Mouse (Mus musculus) stomach, embryonic 15.5 days (tissue): Measurements from ENCODE around the gene Trabd2b. TPM values are rescaled to one million over a fixed set of nuclear protein-coding genes. Genes with fewer than 3 reads are reported as not detected.

Experiments used
- ATAC-seq: fragments of 200-750 bp; cut with Nextera tagmentation; 2 replicates; pipeline ENCODE4 v1.8.0; 2017; ENCODE audit warnings: low read depth, moderate number of reproducible peaks, moderate TSS enrichment; ENCODE audit not compliant: insufficient read depth, low FRiP score
- H3K27ac ChIP-seq: fragments of 300-500 bp; sonication (generic); 2 replicates; pipeline ENCODE4 v1.5.1; 2015; ENCODE audit warnings: mild to moderate bottlenecking, inconsistent platforms
- H3K27me3 ChIP-seq: fragments of 300-500 bp; sonication (generic); replicated peaks from 2 replicates; pipeline ENCODE4 v1.6.1; 2015; ENCODE audit warnings: inconsistent platforms
- H3K36me3 ChIP-seq: fragments of 300-500 bp; sonication (generic); 2 replicates; pipeline ENCODE4 v1.6.1; 2015; ENCODE audit warnings: inconsistent platforms
- H3K4me1 ChIP-seq: fragments of 300-500 bp; sonication (generic); 2 replicates; pipeline ENCODE4 v1.6.1; 2015; ENCODE audit warnings: inconsistent platforms
- H3K4me2 ChIP-seq: fragments of 300-500 bp; sonication (generic); 2 replicates; pipeline ENCODE4 v1.6.1; 2015; ENCODE audit warnings: mild to moderate bottlenecking, inconsistent platforms
- H3K4me3 ChIP-seq: fragments of 300-500 bp; sonication (generic); replicated peaks from 2 replicates; pipeline ENCODE4 v1.5.1; 2015; ENCODE audit warnings: inconsistent platforms
- H3K9ac ChIP-seq: fragments of 300-500 bp; sonication (generic); 2 replicates; pipeline ENCODE4 v1.6.1; 2015; ENCODE audit warnings: inconsistent platforms
- H3K9me3 ChIP-seq: fragments of 300-500 bp; sonication (generic); 2 replicates; pipeline ENCODE4 v1.6.1; 2016; ENCODE audit warnings: inconsistent platforms
- WGBS: fragments of 180-500 bp; shearing (Covaris S2); methylation state at CpG from one replicate; pipeline ENCODE4 v1.1.7; 2015; 5-methylcytosine and 5-hydroxymethylcytosine counted together
- polyA plus RNA-seq: library from polyadenylated mRNA; unstranded; fragments of >200 nt; fragmentation: Nextera tagmentation; extraction: Ambion mirVana; gene quantifications from 2 replicates; pipeline ENCODE4 v1.2.1, GENCODE M21; 2015

The Trabd2b gene
- polyA plus RNA-seq, 1 experiment from 2014 or later: 0.86 TPM

DNA sequence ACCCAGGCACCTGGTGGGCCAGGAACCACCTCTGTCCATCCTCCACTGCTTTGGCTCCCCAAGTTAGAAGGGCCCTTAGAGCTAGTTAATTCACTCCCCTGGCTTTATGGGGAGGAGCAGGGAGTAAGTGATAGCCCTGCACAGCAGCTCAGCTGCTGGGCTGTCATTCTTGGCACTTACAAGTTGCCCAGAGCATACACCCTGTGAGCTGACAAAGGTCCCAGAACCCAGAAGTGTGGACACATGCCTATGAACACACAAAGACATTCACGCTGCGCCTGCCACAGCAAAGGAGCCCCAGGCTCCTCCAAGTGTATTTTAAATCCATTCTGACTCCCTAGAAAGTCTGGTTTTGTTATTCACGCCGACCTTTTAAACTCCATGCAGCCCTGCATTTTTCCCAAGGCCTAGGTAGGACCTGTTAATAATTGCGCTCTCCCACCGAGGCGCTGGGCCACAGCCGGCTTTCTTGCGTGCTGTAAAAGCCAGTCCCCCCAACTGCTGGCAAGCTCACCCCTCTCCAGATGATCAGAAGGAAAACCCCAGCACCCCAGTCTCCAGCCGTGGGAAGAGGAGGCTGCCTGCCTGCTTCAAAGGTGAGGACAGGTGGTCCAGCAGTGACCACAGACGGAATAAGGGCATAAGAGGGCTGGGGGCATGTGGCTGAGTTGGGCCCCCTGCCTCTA is 144.1 kb downstream of the Trabd2b start:
- H3K27me3 ChIP-seq: no peaks in the 10 kb centered on the region
- H3K4me2 ChIP-seq: no peak overlapping the region
- no peaks in the 10 kb centered on the region for H3K4me1 ChIP-seq
- no peaks in the 10 kb centered on the region for H3K9me3 ChIP-seq
- no peak overlapping the region for H3K4me3 ChIP-seq
- WGBS: 45% methylated on average over 11 of the region's 11 CpGs
- no peak for ATAC-seq
- H3K36me3 ChIP-seq: no peaks in the 10 kb centered on the region
- no peak overlapping the region for H3K27ac ChIP-seq
- no peak overlapping the region for H3K9ac ChIP-seq

DNA sequence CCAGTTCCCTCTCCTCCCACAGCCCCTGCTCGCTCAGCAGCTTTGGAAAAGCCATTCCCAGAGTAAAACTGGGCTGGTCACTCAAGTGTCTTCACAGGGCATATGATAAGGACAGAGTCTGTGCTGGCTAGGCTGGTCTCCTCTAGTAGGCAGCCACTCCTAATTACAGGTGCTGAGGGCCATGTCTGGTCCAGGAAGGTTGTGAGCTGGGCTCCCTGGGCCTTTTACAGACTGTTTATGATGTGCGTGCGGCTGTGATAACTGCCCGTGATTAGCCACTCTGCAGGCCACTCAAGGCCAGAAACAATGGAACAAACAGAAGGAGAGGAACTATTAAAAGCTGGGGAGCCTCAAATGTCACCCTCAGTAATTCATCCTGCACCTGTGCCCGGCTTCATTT is 150.4 kb downstream of the Trabd2b start:
- H3K4me1 ChIP-seq: peaks cover 6% of the 10 kb centered on the region; the same call in 1 of the 2 replicates
- H3K27me3 ChIP-seq: no peaks in the 10 kb centered on the region
- H3K27ac ChIP-seq: no peak overlapping the region
- ATAC-seq: no peak
- H3K9me3 ChIP-seq: no peaks in the 10 kb centered on the region
- 75% methylated on average over 5 of the region's 5 CpGs for WGBS
- H3K36me3 ChIP-seq: no peaks in the 10 kb centered on the region
- H3K4me2 ChIP-seq: no peak overlapping the region
- no peak overlapping the region for H3K9ac ChIP-seq
- no peak overlapping the region for H3K4me3 ChIP-seq

DNA sequence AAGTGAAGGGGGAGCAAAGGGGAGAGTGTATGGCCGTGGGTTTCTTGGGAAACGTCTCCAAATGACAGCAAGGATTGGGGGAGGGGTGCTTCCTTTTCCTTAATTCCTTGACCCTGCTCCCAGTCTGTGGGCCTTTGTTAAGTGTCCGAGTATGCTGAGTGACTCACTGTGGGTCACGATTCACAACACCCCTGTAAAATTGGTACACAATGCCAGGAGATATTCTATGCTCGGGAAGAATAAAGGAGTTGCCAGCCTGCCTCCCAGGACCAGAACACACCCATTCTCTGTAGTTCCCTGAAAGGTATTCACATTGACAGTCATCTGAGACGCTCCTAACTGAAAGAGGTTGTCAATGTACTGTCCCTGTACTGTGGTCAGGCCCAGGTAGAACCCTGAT is 151.2 kb downstream of the Trabd2b start:
- Histone ChIP-seq H3K9ac (no peak overlapping the region), H3K4me3 (no peak overlapping the region), H3K4me1 (peaks cover 6% of the 10 kb centered on the region; the same call in 1 of the 2 replicates), H3K4me2 (no peak overlapping the region), H3K27ac (no peak overlapping the region), H3K27me3 (no peaks in the 10 kb centered on the region), H3K9me3 (no peaks in the 10 kb centered on the region), H3K36me3 (no peaks in the 10 kb centered on the region)
- ATAC-seq: no peak
- 54% methylated on average over 6 of the region's 6 CpGs for whole genome bisulfite sequencing

DNA sequence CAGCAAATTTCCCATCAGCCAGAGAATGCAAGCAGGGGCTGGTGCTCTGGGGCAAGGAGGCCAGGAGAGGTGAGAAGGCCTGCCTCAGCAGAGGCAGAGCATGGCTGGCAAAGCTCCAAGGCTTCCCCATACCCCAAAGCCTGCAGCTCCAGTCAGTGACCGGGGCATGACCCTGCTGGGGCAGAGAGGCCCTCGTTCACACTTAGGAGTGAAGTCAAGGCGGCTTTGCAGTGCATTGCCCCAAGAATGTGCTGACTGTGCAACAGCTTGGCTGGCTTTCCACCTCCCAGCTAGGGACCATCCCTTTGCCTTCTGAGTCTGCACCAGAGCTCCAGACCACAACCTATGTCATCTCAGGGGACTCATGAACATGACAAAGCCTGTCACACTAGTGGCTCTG is 152.0 kb downstream of the Trabd2b start:
- Histone ChIP-seq H3K4me2 (no peak overlapping the region), H3K4me1 (peaks cover 6% of the 10 kb centered on the region; the same call in 1 of the 2 replicates), H3K27me3 (no peaks in the 10 kb centered on the region), H3K9ac (no peak overlapping the region), H3K9me3 (no peaks in the 10 kb centered on the region), H3K27ac (no peak overlapping the region), H3K36me3 (no peaks in the 10 kb centered on the region), H3K4me3 (no peak overlapping the region)
- no peak; the same call in 1 of the 2 replicates for ATAC-seq
- WGBS: 41% methylated on average over 3 of the region's 3 CpGs

DNA sequence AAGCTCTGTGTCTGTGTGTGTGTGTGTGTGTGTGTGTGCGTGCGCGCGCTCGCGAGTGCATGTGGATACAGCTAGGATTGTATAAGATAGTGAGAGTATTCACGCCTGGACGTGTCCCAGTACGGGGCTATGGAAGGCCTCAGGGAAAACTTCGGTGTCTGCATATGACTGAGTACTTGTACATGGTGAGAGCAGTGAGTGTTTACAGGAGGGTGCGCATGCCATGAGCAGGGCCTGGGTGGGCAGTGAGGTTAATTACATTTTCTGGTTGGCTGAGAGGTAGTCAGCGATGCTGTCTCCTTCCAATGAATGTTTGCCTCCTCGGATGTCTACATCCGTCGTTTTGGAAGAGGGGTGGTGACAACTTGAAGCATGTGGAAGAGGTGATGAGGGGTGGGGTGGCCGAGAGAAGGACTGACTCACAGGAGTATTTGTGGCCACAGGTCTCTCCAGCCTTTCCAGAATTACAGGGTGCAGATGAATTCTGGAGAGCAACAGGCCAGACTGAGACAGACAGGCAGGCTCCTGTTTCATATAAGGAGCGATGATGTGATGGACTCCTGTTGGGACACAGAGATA is 154.2 kb downstream of the Trabd2b start:
- Histone ChIP-seq H3K4me3 (no peak overlapping the region), H3K27me3 (no peaks in the 10 kb centered on the region), H3K4me2 (no peak overlapping the region), H3K9me3 (no peaks in the 10 kb centered on the region), H3K4me1 (peaks cover 6% of the 10 kb centered on the region; the same call in 1 of the 2 replicates), H3K36me3 (no peaks in the 10 kb centered on the region), H3K9ac (no peak overlapping the region), H3K27ac (no peak overlapping the region)
- no peak for ATAC-seq
- 67% methylated on average over 17 of the region's 17 CpGs for WGBS

DNA sequence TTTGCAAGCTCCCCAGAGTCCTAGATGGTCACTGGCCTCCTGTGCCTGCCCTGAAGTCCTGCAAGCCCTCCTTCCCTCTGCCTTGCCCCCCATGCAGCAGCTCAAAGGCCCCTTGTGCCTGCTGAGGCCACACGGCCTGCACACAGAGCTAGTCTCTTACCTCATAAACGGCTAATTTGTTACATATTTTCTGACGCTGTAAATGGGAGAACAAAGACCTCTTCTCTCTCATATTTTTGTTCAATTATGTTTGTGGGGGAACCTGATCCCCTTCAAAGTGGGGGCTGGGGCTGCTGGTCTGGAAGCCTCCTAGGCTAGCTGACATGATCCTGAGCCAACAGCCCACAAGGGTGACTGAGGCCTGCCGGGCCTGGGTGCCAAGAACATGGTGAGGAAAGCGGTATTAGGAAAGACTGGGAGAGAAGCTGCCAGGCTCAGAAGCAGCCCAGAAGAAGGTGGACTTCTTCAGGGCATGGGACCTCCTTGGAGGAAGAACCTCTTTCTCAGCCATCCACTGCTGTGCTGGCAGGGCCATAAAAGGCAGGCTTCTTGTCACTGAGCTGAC is 157.7 kb downstream of the Trabd2b start:
- no peak for ATAC-seq
- no peaks in the 10 kb centered on the region for H3K36me3 ChIP-seq
- H3K4me1 ChIP-seq: no peaks in the 10 kb centered on the region
- H3K27ac ChIP-seq: no peak overlapping the region
- WGBS: 64% methylated on average over 5 of the region's 5 CpGs
- no peak overlapping the region for H3K4me2 ChIP-seq
- H3K9me3 ChIP-seq: no peaks in the 10 kb centered on the region
- no peak overlapping the region for H3K4me3 ChIP-seq
- H3K27me3 ChIP-seq: no peaks in the 10 kb centered on the region
- no peak overlapping the region for H3K9ac ChIP-seq

DNA sequence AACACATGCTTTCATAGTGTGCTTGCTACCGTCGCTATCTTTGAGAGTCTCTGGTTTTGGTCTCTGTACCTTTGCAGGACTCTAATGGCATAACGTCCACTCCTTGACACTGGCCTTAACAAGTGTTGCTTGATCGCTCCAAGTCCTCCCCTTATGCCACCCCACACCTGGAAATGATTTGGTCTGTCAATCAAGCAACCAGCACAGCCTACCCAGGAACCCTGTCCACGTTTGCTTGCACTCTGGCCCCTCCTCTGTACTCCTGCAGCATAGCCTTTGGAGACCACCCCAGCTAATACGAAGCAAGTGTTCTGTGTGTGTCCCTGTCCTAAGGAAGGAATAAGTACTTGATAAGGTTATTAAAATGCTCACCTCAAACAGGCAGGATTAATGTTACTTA is 161.1 kb downstream of the Trabd2b start:
- 70% methylated on average over 6 of the region's 6 CpGs for WGBS
- Histone ChIP-seq H3K27ac (no peak overlapping the region), H3K27me3 (no peaks in the 10 kb centered on the region), H3K9me3 (no peaks in the 10 kb centered on the region), H3K4me2 (no peak overlapping the region), H3K9ac (no peak overlapping the region), H3K4me1 (no peaks in the 10 kb centered on the region), H3K36me3 (no peaks in the 10 kb centered on the region), H3K4me3 (no peak overlapping the region)
- no peak for ATAC-seq

DNA sequence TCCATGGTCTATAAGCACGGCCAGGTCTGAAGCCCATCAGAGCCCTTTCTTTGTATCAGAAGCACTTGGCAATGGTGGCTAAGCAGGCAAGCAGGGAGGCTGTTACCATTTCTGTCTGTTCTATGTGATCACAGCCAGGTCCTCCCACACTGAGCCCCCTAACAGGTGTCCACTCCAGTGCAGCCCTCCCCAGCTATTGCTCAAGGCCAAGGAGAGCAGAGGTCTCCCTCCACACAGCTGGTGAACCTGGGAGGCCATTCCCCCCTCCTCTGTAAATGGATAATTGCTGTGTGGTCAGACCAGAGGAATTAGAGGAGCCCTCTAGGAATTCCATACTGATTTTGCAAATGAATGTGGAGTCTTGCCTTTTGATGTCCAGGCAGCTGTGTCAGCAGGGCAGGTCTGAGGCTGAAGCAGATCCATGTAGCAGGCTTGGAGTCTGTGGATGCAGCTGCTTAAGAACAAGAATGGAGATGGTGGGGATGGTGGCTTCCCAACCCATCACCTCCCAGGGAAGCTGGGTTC is 161.6 kb downstream of the Trabd2b start:
- Histone ChIP-seq H3K27me3 (no peaks in the 10 kb centered on the region), H3K27ac (no peak overlapping the region), H3K4me2 (no peak overlapping the region), H3K9ac (no peak overlapping the region), H3K4me1 (no peaks in the 10 kb centered on the region), H3K36me3 (no peaks in the 10 kb centered on the region), H3K9me3 (no peaks in the 10 kb centered on the region), H3K4me3 (no peak overlapping the region)
- 57% methylated on average over 1 of the region's 1 CpGs for WGBS
- no peak for ATAC-seq

DNA sequence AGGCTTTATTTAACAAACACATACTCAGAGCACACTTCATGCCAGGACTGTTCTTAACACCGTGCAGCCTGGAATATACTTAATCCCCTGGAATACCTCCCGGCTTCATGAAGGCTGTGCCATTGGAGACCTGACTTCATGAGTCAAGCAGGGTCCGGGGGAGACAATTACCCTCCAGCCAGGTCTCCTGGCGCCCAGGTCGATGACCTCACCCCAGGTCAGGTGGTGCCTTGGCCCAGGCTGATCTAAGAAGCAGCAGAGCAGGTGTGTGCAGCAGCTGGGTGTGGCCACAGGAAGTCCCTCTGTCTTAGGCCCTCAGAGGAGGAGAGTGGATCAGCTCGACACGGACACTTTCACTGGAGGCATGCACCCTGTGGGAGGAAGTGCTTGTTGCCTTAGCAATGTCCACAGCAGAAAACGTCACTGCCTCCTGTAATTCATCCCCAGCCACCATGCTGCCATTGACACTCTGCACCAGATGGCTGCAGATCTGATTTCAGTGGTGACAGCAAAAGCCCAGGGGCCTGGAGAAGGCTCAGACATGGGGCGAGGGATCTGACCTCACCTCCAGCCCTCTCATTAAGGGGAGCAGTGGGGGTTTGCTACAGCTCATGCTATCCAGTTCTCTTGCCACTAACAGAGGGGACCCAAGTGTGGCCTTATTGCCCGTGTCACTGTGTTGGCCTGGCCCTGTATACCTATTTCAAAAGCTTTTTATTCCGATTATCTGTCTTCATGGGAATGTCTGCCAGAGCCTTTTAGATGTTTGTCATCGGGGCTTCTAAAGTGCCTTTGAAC is 171.8 kb downstream of the Trabd2b start:
- 43% methylated on average over 12 of the region's 12 CpGs for whole genome bisulfite sequencing
- Histone ChIP-seq H3K9ac (no peak overlapping the region), H3K27me3 (no peaks in the 10 kb centered on the region), H3K4me3 (no peak overlapping the region), H3K4me1 (0 out of 2 replicates have a peak, but pooled peaks cover 6% of the 10 kb centered on the region), H3K4me2 (no peak overlapping the region), H3K36me3 (no peaks in the 10 kb centered on the region), H3K9me3 (no peaks in the 10 kb centered on the region), H3K27ac (no peak overlapping the region)
- no peak; the same call in 1 of the 2 replicates for ATAC-seq

DNA sequence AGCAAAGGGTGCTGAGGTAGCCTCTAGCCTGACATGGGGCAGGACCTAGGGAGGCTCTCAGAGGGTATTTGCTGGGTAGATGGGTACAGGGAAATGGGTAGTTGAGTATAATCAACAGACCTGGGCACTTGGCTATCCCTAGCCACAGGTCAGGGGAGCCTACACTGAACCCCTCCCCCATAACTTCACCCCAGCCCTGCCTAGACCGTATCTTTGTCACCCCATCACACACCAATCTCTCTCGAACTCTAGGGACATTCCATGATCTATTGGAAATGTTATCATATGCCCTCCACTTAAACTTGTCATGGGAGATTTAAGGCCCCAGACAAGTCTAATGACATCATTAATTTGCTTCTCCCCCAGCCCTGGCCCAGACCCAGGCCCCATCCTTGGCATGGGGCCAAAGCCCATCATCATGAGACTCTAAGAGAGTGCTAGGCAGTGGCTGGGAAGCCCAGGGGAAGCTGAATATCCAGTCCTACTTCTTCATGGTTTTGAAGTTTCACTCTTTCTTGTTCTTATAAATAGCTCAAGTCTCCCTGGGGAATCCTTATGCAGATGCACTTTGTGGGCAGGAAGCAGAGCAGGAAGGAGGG is 177.1 kb downstream of the Trabd2b start:
- Histone ChIP-seq H3K36me3 (no peaks in the 10 kb centered on the region), H3K4me3 (no peak overlapping the region), H3K4me2 (no peak overlapping the region), H3K9ac (no peak overlapping the region), H3K4me1 (no peaks in the 10 kb centered on the region), H3K27ac (no peak overlapping the region), H3K27me3 (no peaks in the 10 kb centered on the region), H3K9me3 (no peaks in the 10 kb centered on the region)
- WGBS: 52% methylated on average over 2 of the region's 2 CpGs
- ATAC-seq: no peak

DNA sequence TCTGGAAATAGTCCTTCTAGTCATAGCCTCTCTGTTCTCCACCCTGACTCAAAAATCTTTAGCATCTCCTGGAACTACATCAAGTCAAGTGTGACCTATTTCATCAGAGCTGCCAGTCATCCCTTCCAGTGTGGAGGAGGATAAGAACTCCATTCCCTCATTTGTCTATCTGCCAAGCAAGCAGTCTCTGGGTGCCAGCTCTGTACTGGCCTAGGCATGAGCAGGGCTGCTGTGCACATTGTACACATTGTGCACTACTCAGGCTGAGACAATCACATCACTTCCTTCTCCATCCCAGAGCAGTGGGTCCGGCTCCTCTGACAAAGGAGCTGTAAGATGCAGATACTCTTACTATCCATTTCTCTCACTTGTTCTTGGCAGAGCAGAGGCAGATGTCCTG is 178.2 kb downstream of the Trabd2b start:
- no peaks in the 10 kb centered on the region for H3K27me3 ChIP-seq
- no peak overlapping the region for H3K4me2 ChIP-seq
- ATAC-seq: no peak
- 83% methylated on average over 1 of the region's 1 CpGs for WGBS
- no peak overlapping the region for H3K27ac ChIP-seq
- no peaks in the 10 kb centered on the region for H3K4me1 ChIP-seq
- H3K36me3 ChIP-seq: no peaks in the 10 kb centered on the region
- no peaks in the 10 kb centered on the region for H3K9me3 ChIP-seq
- H3K9ac ChIP-seq: no peak overlapping the region
- H3K4me3 ChIP-seq: no peak overlapping the region
